Mouse (Mus musculus) myocyte (in vitro differentiated cells): ENCODE measurements at regions not wholly inside any gene's neighbourhood (a gene's known extent, or its start where the extent isn't known, plus 50 kb on each side); places are given as distances from the start of the nearest gene placed in this dataset.

ENCODE experiments used
- H3K27me3 ChIP-seq: one replicate; pipeline ENCODE4 v1.6.1; 2011; ENCODE audit not compliant: control insufficient read depth, insufficient read depth, insufficient read length
- H3K36me3 ChIP-seq: one replicate; pipeline ENCODE4 v1.6.1; 2011; ENCODE audit not compliant: control insufficient read depth, insufficient read depth
- H3K4me2 ChIP-seq: one replicate; pipeline ENCODE4 v1.6.1; 2011; ENCODE audit warnings: low read depth, control low read depth
- H3K4me3 ChIP-seq: one replicate; pipeline ENCODE4 v1.5.1; 2011; ENCODE audit warnings: mild to moderate bottlenecking, control low read depth, moderate library complexity
- H3K79me2 ChIP-seq: one replicate; pipeline ENCODE4 v1.6.1; 2011; ENCODE audit not compliant: control insufficient read depth, insufficient read depth
- H3ac ChIP-seq: one replicate; pipeline ENCODE4 v1.6.1; 2011; ENCODE audit not compliant: control insufficient read depth, insufficient read length
- CEBPB ChIP-seq: IDR thresholded peaks from 2 replicates; pipeline ENCODE4 v1.6.1; 2011; ENCODE audit warnings: mild to moderate bottlenecking, moderate library complexity; ENCODE audit not compliant: poor library complexity, insufficient read depth, severe bottlenecking
- E2F4 ChIP-seq: IDR thresholded peaks from one replicate; pipeline ENCODE4 v1.6.1; 2011; ENCODE audit warnings: mild to moderate bottlenecking, control low read depth, moderate library complexity; ENCODE audit not compliant: insufficient read depth
- MAX ChIP-seq: IDR thresholded peaks from one replicate; pipeline ENCODE4 v1.6.1; 2011; ENCODE audit warnings: low read depth, mild to moderate bottlenecking, control low read depth
- MYOD1 ChIP-seq, 3 experiments: IDR thresholded peaks; one replicate each; pipeline ENCODE4 v1.6.1; 2011; ENCODE audit warnings: control low read depth in 2 of 3, low read depth in 2 of 3, mild to moderate bottlenecking in 2 of 3, moderate library complexity in 1 of 3; ENCODE audit not compliant: insufficient read length in 2 of 3, control insufficient read depth in 1 of 3
- MYOG ChIP-seq, 3 experiments: IDR thresholded peaks; one replicate each; pipeline ENCODE4 v1.6.1; 2011; ENCODE audit warnings: control low read depth in 2 of 3, low read depth in 2 of 3, mild to moderate bottlenecking in 2 of 3; ENCODE audit not compliant: insufficient read length in 2 of 3, control insufficient read depth in 1 of 3, insufficient read depth in 1 of 3
- POLR2A ChIP-seq: IDR thresholded peaks from one replicate; pipeline ENCODE4 v1.6.1; 2011; ENCODE audit warnings: low read depth, mild to moderate bottlenecking, control low read depth, moderate library complexity; ENCODE audit not compliant: insufficient read length
- POLR2AphosphoS2 ChIP-seq: IDR thresholded peaks from one replicate; pipeline ENCODE4 v1.6.1; 2011; ENCODE audit warnings: low read depth, control low read depth; ENCODE audit not compliant: insufficient read length
- SRF ChIP-seq: IDR thresholded peaks from one replicate; pipeline ENCODE4 v1.6.1; 2011; ENCODE audit warnings: low read depth; ENCODE audit not compliant: control insufficient read depth, insufficient read length
- TCF12 ChIP-seq: IDR thresholded peaks from one replicate; pipeline ENCODE4 v1.6.1; 2011; ENCODE audit warnings: mild to moderate bottlenecking, control low read depth; ENCODE audit not compliant: poor library complexity, insufficient read depth, severe bottlenecking
- USF1 ChIP-seq: IDR thresholded peaks from one replicate; pipeline ENCODE4 v1.6.1; 2011; ENCODE audit warnings: low read depth, mild to moderate bottlenecking, control low read depth, moderate library complexity

- TF ChIP-seq E2F4 (no peak), MYOD1 (IDR thresholded peaks at IDR 0.05; ENCODE audit: control insufficient read depth in 1 of 3, insufficient read length in 2 of 3, low read depth in 2 of 3) (no peak), TCF12 (no peak), MAX (no peak), MYOG (IDR thresholded peaks at IDR 0.05; ENCODE audit: control insufficient read depth in 1 of 3, insufficient read depth in 1 of 3, insufficient read length in 2 of 3, low read depth in 2 of 3) (no peak), CEBPB (no peak)
- no peak overlapping the region for H3ac ChIP-seq
- H3K4me3 ChIP-seq: no peak overlapping the region
- H3K79me2 ChIP-seq: no peaks in the 10 kb centered on the region
- H3K36me3 ChIP-seq: no peaks in the 10 kb centered on the region
- no peaks in the 10 kb centered on the region for H3K27me3 ChIP-seq
- H3K4me2 ChIP-seq: no peak overlapping the region
These were observed 122.5 kb upstream of the Adgrl2 start for GRCm38 (mm10) chr3:149112878-149113277.

DNA sequence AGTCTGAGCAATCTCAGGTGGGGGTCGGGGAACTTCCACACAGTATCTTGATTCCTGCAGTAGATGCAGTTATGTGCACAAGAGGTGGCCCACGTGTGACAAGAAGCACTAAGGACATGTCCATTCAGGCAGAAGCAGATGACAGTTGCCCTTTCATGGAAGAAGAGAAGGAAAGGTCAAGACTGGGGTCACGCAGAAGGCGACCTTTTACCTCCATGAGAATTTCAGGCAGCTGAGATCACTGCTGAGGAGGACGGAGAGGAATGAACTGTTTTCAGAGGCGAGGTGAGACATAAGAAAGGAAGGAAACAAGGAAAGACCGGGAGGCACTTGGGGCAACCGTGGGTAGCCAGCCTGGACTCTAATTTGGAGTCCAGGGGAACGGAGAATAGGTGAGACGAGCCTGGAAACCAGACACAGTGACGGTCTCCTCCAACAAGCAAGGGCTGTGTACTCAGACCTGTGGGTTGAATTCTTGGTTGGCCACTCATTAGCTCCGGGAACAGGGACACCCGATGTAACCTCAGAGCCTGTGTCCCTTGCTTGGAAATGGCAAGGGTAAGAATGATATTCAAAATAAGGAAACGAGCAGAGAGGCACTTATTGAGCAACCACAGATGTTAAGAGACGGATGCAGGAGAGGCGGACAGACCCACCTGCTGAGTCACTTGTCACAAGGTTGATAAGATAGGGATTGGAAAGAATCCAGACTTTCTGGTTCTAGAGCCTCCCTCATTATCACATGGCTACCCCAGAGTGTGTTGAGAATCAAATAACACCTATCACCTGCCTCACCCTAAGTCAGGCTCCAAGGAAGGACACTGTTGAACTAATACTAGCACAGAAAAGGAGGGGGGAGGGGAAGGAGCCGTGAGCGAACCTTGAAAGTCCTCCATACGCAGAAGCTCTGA, 121.4 kb upstream of the Adgrl2 start:
- H3ac ChIP-seq: no peak overlapping the region
- no peaks in the 10 kb centered on the region for H3K36me3 ChIP-seq
- no peaks in the 10 kb centered on the region for H3K27me3 ChIP-seq
- no peak for TF ChIP-seq CEBPB
- no peak for TF ChIP-seq MYOG (IDR thresholded peaks at IDR 0.05; ENCODE audit: control insufficient read depth in 1 of 3, insufficient read depth in 1 of 3, insufficient read length in 2 of 3, low read depth in 2 of 3)
- TF ChIP-seq MAX: no peak
- TF ChIP-seq MYOD1 (IDR thresholded peaks at IDR 0.05; ENCODE audit: control insufficient read depth in 1 of 3, insufficient read length in 2 of 3, low read depth in 2 of 3): no peak
- no peak overlapping the region for H3K4me2 ChIP-seq
- H3K79me2 ChIP-seq: no peaks in the 10 kb centered on the region
- H3K4me3 ChIP-seq: no peak overlapping the region

DNA sequence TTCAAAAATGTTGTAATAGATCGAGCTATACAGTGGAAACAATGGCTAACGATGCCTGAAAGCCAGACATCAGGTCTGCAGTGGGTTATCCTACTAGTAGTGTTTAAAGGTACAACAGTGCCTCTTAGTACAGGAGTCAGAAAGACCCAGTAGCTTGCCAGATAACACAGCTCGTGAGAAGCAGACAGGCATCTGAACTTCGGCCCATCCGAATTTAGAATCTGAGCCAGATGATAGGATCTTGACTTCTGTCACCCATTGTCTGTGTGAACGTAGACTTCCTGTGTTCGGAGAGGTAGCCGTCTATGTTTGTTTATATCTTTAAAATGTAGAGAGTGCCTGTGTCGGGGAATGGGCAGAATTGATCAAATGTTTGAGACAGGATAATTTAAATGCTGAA, 120.5 kb upstream of the Adgrl2 start:
- H3K4me3 ChIP-seq: no peak overlapping the region
- H3ac ChIP-seq: no peak overlapping the region
- no peaks in the 10 kb centered on the region for H3K27me3 ChIP-seq
- no peaks in the 10 kb centered on the region for H3K79me2 ChIP-seq
- TF ChIP-seq POLR2AphosphoS2: no peak
- no peak for TF ChIP-seq E2F4
- no peak for TF ChIP-seq MYOD1 (IDR thresholded peaks at IDR 0.05; ENCODE audit: control insufficient read depth in 1 of 3, insufficient read length in 2 of 3, low read depth in 2 of 3)
- TF ChIP-seq USF1: no peak
- no peak for TF ChIP-seq MYOG (IDR thresholded peaks at IDR 0.05; ENCODE audit: control insufficient read depth in 1 of 3, insufficient read depth in 1 of 3, insufficient read length in 2 of 3, low read depth in 2 of 3)
- no peaks in the 10 kb centered on the region for H3K36me3 ChIP-seq
- no peak overlapping the region for H3K4me2 ChIP-seq

- Histone ChIP-seq H3ac (no peak overlapping the region), H3K36me3 (no peaks in the 10 kb centered on the region), H3K4me2 (no peak overlapping the region), H3K79me2 (no peaks in the 10 kb centered on the region), H3K4me3 (no peak overlapping the region), H3K27me3 (no peaks in the 10 kb centered on the region)
- no peak for TF ChIP-seq USF1
- TF ChIP-seq E2F4: no peak
- TF ChIP-seq POLR2AphosphoS2: no peak
- no peak for TF ChIP-seq MYOG (IDR thresholded peaks at IDR 0.05; ENCODE audit: control insufficient read depth in 1 of 3, insufficient read depth in 1 of 3, insufficient read length in 2 of 3, low read depth in 2 of 3)
- TF ChIP-seq MAX: no peak
- TF ChIP-seq SRF: no peak
- no peak for TF ChIP-seq CEBPB
- TF ChIP-seq TCF12: no peak
- no peak for TF ChIP-seq MYOD1 (IDR thresholded peaks at IDR 0.05; ENCODE audit: control insufficient read depth in 1 of 3, insufficient read length in 2 of 3, low read depth in 2 of 3)
- no peak for TF ChIP-seq POLR2A
These were observed 115.5 kb upstream of the Adgrl2 start for GRCm38 (mm10) chr3:149105709-149106450.

GRCm38 (mm10) chr3:149105181-149105580, 114.8 kb upstream of the Adgrl2 start:
- Histone ChIP-seq H3K79me2 (no peaks in the 10 kb centered on the region), H3ac (no peak overlapping the region), H3K36me3 (no peaks in the 10 kb centered on the region), H3K4me2 (no peak overlapping the region), H3K27me3 (no peaks in the 10 kb centered on the region), H3K4me3 (no peak overlapping the region)
- no peak for TF ChIP-seq E2F4
- TF ChIP-seq POLR2AphosphoS2: no peak
